Mouse (Mus musculus): Measurements from ENCODE around the gene Usp38. TPM values are rescaled to one million over a fixed set of nuclear protein-coding genes. Genes with fewer than 3 reads are reported as not detected.

Usp38 gene
- 110 TPM for total RNA-seq (2023)

DNA sequence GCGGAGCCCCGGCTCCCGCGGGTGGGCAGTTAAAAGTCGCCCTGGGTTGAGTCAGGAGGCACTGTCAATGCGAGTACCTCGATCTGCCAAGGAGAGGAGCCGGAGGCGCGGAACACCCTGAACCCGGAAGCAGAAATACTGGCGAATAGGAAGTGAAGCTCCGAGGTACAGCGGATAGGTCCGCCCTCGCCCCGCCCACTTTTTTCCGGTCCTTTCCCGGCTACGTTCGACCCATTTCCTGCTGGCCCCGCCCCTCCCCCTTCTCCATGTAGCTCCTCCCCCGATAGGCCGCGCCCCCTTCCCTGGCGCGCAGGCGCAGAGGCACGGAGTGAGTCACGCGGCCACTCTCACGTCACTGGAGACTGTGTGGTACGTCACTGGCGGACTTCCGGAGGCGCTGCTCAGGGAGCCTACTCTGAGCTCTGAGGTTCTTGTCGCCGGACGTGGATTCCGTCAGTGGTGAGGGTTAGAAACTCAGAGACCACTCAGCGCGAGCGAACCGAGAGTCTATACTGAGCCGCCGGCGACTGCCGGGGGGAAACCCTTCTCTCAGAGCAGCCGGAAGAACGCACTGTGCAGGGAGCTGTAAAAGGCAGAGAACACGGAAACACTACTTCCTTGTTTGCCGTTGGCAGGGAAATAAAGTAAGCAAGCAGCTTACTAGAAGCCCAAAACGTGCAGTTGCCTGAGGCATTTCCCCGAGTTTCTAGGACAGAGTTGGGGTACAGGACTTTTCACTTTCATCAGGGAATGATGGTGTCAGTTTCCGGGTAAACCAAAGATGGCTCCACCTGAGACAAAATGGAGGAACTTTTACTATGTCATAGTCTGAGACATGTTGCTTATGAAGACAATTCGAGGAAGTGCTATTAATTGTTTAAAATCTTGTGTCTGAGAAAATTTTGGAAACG, at the start of gene Usp38:
TSS of gene Usp38 (minus strand) at position 140 of the 911 bp plus-strand sequence.

Other genes with a start within 250 kb of the Usp38 start
- not detected for gene Gab1, start 134.4 kb downstream of the Usp38 start, total RNA-seq (2023)